Mouse (Mus musculus): ENCODE data around the gene Baz2b. TPM values are rescaled to one million over a fixed set of nuclear protein-coding genes. Genes with fewer than 3 reads are reported as not detected.

The Baz2b gene
- polyA plus RNA-seq, 1 experiment from 2014 or later: 22.1 TPM

GRCm38 (mm10) chr2:59959668-59960494 lies 249.8 kb downstream of the Baz2b start:
- H3K9ac ChIP-seq: no peak overlapping the region
- peaks cover 49% of the 10 kb centered on the region for H3K36me3 ChIP-seq

DNA sequence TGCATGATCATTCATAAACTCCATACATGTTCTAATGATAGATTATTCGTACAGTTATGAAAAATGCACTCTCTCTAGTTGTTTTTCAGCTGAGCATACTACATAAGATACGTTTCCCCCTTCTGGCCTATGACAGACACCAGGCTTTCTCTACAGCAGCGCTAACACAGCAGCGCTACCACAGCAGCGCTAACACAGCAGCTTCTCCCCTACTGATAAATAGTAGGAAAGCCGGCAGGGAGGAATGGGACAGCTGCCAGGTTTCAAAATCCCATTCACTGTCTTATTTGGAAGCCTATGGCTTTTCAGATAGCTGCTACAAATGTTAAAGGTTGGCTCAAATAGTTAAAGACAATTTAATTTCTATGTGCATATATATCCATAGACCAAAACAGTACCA lies 251.1 kb downstream of the Baz2b start:
- H3K27ac ChIP-seq: no peak overlapping the region
- ATAC-seq: no peak
- 81% methylated on average over 6 of the region's 6 CpGs for WGBS (ENCODE audit: insufficient replicate concordance)

More at GRCm38 (mm10) chr2:59959668-59960494, 249.8 kb downstream of the Baz2b start:
- no peak overlapping the region for H3K4me3 ChIP-seq
- no peaks in the 10 kb centered on the region for H3K4me1 ChIP-seq
- H3K4me2 ChIP-seq: no peak overlapping the region
- H3K27ac ChIP-seq: no peak overlapping the region
- H3K9me3 ChIP-seq (replicated peaks): no peaks in the 10 kb centered on the region
- H3K27me3 ChIP-seq (replicated peaks): no peaks in the 10 kb centered on the region
- no peak for ATAC-seq
- 72% methylated on average over 14 of the region's 14 CpGs for WGBS (ENCODE audit: insufficient replicate concordance)

DNA sequence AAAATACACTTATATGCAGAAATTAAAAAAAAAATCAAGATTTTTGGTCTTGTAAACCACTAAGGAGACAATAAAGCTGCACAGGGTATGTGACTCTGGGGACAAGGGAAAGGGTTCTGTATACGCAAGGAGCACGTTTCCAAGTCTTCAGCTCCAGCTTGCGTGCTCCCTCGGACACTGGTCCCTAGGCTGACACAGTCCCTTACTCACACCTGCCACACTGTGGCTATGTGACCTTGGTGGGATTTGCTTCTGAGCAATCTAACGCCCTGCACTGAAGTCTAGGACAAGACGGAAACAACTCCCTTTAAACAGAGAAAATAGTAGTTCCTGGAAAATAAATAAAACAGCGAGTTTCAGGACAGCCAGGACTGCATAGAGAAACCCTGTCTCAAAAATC lies 253.7 kb downstream of the Baz2b start:
- Histone ChIP-seq H3K4me1 (no peaks in the 10 kb centered on the region), H3K9ac (no peak overlapping the region), H3K27me3 (replicated peaks) (no peaks in the 10 kb centered on the region), H3K4me2 (no peak overlapping the region), H3K36me3 (peaks cover 46% of the 10 kb centered on the region), H3K27ac (no peak overlapping the region), H3K4me3 (no peak overlapping the region), H3K9me3 (replicated peaks) (no peaks in the 10 kb centered on the region)
- ATAC-seq: no peak
- WGBS (ENCODE audit: insufficient replicate concordance): 86% methylated on average over 7 of the region's 7 CpGs

More for the DNA sequence above, 251.1 kb downstream of the Baz2b start:
- Histone ChIP-seq H3K4me2 (no peak overlapping the region), H3K4me1 (no peaks in the 10 kb centered on the region), H3K9ac (no peak overlapping the region), H3K36me3 (peaks cover 51% of the 10 kb centered on the region), H3K27me3 (replicated peaks) (no peaks in the 10 kb centered on the region), H3K4me3 (no peak overlapping the region), H3K9me3 (replicated peaks) (no peaks in the 10 kb centered on the region)

DNA sequence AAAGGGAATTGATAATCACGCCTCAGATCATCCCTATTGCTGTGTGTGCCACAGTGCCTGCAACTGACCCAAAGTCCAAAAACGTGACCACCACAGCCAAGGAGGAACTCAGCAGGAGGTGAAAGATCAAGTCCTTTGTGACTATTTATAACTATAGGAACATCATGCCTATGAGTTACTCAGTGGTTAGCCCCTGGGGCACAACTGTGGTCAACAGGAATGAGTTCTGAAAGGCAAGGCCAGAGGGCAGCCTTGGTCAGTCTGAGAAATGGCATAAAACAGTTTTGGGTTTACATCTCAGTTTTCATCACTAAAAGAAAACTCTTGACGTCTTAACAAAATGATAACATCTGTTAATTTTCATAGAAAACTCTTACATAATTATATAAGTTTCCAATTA lies 254.8 kb downstream of the Baz2b start:
- Histone ChIP-seq H3K9me3 (replicated peaks) (no peaks in the 10 kb centered on the region), H3K4me1 (no peaks in the 10 kb centered on the region), H3K27ac (no peak overlapping the region), H3K9ac (no peak overlapping the region), H3K4me3 (no peak overlapping the region), H3K36me3 (peaks cover 47% of the 10 kb centered on the region), H3K27me3 (replicated peaks) (no peaks in the 10 kb centered on the region), H3K4me2 (no peak overlapping the region)
- 66% methylated on average over 3 of the region's 3 CpGs for WGBS (ENCODE audit: insufficient replicate concordance)
- ATAC-seq: no peak

DNA sequence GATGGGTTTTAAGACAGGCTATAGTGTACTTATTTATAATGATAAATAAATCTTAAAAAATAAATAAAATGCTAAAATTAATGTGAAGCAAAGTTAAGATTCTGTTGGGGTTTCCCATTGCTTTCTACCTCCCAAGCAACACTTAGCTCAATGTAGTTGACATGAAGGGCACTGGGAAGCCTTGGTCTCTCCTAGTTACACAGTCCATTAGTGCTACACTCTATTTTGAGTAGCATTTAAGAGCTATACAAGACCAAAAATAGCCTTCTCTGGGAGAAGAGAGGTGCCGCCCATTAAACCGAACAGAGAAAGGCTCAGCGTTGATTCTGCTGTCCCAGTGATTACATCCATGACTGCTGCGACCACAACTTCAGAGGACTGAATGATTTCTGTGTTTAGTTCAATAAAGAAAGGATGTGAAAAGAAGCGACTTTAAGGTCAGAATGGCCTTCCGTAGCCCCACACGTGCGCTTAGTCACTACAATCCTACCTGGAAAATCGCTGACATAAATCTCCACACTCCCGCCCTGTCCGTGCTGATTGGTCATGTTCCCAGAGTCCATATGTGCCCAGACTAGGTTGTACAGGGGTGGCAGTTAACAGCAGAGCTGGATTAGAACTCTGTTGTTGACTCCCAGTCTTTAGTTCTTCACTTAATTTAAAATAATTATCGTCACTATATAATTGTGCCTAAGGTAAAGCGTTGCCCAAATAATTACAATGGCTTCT lies 257.2 kb downstream of the Baz2b start:
- Histone ChIP-seq H3K27ac (no peak overlapping the region), H3K9ac (no peak overlapping the region), H3K27me3 (replicated peaks) (no peaks in the 10 kb centered on the region), H3K4me1 (no peaks in the 10 kb centered on the region), H3K9me3 (replicated peaks) (no peaks in the 10 kb centered on the region), H3K4me2 (no peak overlapping the region), H3K36me3 (peaks cover 37% of the 10 kb centered on the region), H3K4me3 (no peak overlapping the region)
- no peak for ATAC-seq
- WGBS (ENCODE audit: insufficient replicate concordance): 87% methylated on average over 13 of the region's 13 CpGs

- Histone ChIP-seq H3K36me3 (peaks cover 35% of the 10 kb centered on the region), H3K4me3 (no peak overlapping the region), H3K27ac (no peak overlapping the region), H3K4me1 (no peaks in the 10 kb centered on the region), H3K27me3 (replicated peaks) (no peaks in the 10 kb centered on the region), H3K9me3 (replicated peaks) (no peaks in the 10 kb centered on the region), H3K4me2 (no peak overlapping the region), H3K9ac (no peak overlapping the region)
- 86% methylated on average over 8 of the region's 8 CpGs for WGBS (ENCODE audit: insufficient replicate concordance)
- no peak for ATAC-seq
These were observed 257.9 kb downstream of the Baz2b start for GRCm38 (mm10) chr2:59951706-59952105.

GRCm38 (mm10) chr2:59951127-59951526 lies 258.5 kb downstream of the Baz2b start:
- no peak overlapping the region for H3K9ac ChIP-seq
- no peak overlapping the region for H3K4me3 ChIP-seq
- ATAC-seq: no peak
- H3K9me3 ChIP-seq (replicated peaks): no peaks in the 10 kb centered on the region
- H3K4me1 ChIP-seq: no peaks in the 10 kb centered on the region
- H3K27me3 ChIP-seq (replicated peaks): no peaks in the 10 kb centered on the region
- H3K27ac ChIP-seq: no peak overlapping the region
- H3K36me3 ChIP-seq: peaks cover 29% of the 10 kb centered on the region
- 76% methylated on average over 4 of the region's 4 CpGs for WGBS (ENCODE audit: insufficient replicate concordance)
- no peak overlapping the region for H3K4me2 ChIP-seq

GRCm38 (mm10) chr2:59936296-59936695 lies 273.3 kb downstream of the Baz2b start:
- WGBS (ENCODE audit: insufficient replicate concordance): 79% methylated on average over 9 of the region's 9 CpGs
- no peak overlapping the region for H3K9ac ChIP-seq
- H3K9me3 ChIP-seq (replicated peaks): no peaks in the 10 kb centered on the region
- H3K4me3 ChIP-seq: no peak overlapping the region
- no peaks in the 10 kb centered on the region for H3K27me3 ChIP-seq (replicated peaks)
- H3K4me1 ChIP-seq: no peaks in the 10 kb centered on the region
- H3K27ac ChIP-seq: no peak overlapping the region
- peaks cover 32% of the 10 kb centered on the region for H3K36me3 ChIP-seq
- no peak for ATAC-seq
- no peak overlapping the region for H3K4me2 ChIP-seq

- no peak overlapping the region for H3K4me3 ChIP-seq
- peaks cover 25% of the 10 kb centered on the region; the same call in 1 of the 2 replicates for H3K36me3 ChIP-seq
- no peak overlapping the region for H3K27ac ChIP-seq
- H3K9me3 ChIP-seq (replicated peaks): no peaks in the 10 kb centered on the region
- no peaks in the 10 kb centered on the region for H3K27me3 ChIP-seq (replicated peaks)
- ATAC-seq: no peak
- WGBS (ENCODE audit: insufficient replicate concordance): 87% methylated on average over 3 of the region's 3 CpGs
- H3K4me2 ChIP-seq: no peak overlapping the region
- no peaks in the 10 kb centered on the region for H3K4me1 ChIP-seq
- H3K9ac ChIP-seq: no peak overlapping the region
These were observed 276.5 kb downstream of the Baz2b start for GRCm38 (mm10) chr2:59933129-59933528.

DNA sequence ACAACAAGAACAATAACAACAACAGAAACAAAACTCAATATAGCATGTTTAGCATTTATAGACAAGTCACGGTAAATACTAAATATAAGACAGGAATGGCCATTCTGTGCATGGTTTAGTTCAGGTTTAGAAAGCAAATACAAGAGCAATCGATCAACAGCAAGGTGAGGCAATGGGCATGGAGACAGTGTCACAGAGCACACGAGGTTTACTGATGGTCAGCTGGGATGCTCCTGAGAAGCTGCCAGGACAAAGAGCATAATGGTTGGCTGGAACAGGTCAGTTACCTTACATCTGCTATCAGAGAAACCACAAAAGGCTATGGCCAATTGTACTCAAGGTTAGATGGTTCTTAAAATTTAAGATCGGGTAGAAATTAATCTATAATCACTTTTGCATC lies 277.4 kb downstream of the Baz2b start:
- 87% methylated on average over 4 of the region's 4 CpGs for WGBS (ENCODE audit: insufficient replicate concordance)
- H3K4me3 ChIP-seq: no peak overlapping the region
- H3K9me3 ChIP-seq (replicated peaks): no peaks in the 10 kb centered on the region
- no peak overlapping the region for H3K4me2 ChIP-seq
- ATAC-seq: no peak
- no peaks in the 10 kb centered on the region for H3K4me1 ChIP-seq
- no peak overlapping the region for H3K9ac ChIP-seq
- H3K27me3 ChIP-seq (replicated peaks): no peaks in the 10 kb centered on the region
- peaks cover 25% of the 10 kb centered on the region; the same call in 1 of the 2 replicates for H3K36me3 ChIP-seq
- H3K27ac ChIP-seq: no peak overlapping the region

DNA sequence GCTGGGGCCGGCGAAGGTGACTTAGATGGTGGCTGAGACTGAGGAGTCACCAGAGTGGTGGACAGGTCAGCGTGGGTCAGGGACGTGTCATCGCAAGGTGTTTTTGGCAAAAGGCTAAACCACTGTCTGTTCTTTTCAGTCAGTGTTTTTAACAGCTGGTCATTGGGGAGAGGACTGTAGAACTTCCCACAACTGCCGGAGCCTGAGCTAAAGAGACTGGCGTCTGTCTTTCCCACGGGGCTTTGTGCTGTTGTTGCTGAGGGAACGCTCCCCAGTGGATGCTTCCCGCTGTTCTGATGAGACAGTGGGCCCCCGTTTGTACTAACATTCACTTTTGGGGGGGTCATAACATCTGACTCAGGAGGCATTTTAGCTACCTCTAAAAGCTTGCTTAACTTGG lies 296.0 kb downstream of the Baz2b start:
- Histone ChIP-seq H3K4me1 (no peaks in the 10 kb centered on the region), H3K9ac (no peak overlapping the region), H3K9me3 (replicated peaks) (no peaks in the 10 kb centered on the region), H3K4me3 (no peak overlapping the region), H3K27me3 (replicated peaks) (no peaks in the 10 kb centered on the region), H3K4me2 (no peak overlapping the region), H3K36me3 (peaks cover 60% of the 10 kb centered on the region), H3K27ac (no peak overlapping the region)
- no peak for ATAC-seq
- 80% methylated on average over 11 of the region's 11 CpGs for WGBS (ENCODE audit: insufficient replicate concordance)

DNA sequence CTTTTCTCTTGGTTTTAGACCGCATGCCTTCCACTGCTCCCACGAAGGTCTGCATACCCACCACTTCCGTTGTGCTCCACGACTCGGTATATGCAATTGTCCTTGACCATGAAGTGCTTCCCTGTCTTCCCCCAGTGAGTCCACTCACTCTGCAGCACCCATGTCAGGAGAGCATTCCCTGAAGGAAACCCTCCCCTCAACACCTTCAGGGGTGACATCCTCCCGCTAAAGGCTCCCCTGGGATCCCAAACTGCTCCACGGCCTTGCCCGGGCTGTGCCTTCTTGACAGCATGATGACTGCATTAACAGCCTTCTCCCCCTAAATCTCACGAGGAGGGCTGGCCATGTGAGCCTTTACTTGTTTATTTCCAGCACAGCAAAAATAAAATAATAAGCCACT lies 301.6 kb downstream of the Baz2b start:
- Histone ChIP-seq H3K4me2 (no peak overlapping the region), H3K27ac (no peak overlapping the region), H3K27me3 (replicated peaks) (no peaks in the 10 kb centered on the region), H3K9me3 (replicated peaks) (no peaks in the 10 kb centered on the region), H3K4me3 (no peak overlapping the region), H3K4me1 (no peaks in the 10 kb centered on the region), H3K9ac (no peak overlapping the region), H3K36me3 (peaks cover 49% of the 10 kb centered on the region)
- no peak for ATAC-seq
- WGBS (ENCODE audit: insufficient replicate concordance): 83% methylated on average over 9 of the region's 9 CpGs

Measured in liver, embryonic 12.5 days (tissue).